ENCODE assay signal across 11 mouse cellular contexts in the genomic region with DNA sequence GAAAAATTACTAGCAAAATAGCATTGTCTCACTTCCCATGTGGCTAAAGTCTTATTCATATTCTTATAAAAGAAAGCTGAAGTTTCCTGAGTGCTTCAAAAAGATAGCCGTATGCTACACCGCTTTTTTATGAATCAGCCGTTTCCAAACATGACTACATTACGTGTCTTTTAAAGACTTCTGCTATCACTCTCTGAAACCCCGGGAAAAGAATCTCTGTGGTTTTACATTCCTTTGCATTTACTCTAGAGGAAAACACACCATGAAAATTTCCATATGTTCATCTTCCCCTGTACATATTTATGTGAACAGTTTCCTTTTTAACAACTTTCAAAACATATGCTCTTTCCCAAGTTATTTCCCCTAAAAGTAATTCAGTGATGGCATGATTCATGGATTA.
"Had no signal": no experiment of that assay in that cellular context is flagged by ENCODE, and none has a peak within 500 bp of the region (broad histone marks: within the 10 kb centered on the region; RNA-seq: fewer than 3 reads in every experiment).

No protein-coding gene starts in this region.

- H3K4me1 ChIP-seq: limb, embryonic 13.5 days; liver, embryonic 12.5 days; midbrain, embryonic 10.5 days; neural tube, embryonic 12.5 days had no signal

- H3K4me3 ChIP-seq: layer of hippocampus, adult 2 months; limb, embryonic 13.5 days; liver, embryonic 12.5 days; lung, embryonic 15.5 days; midbrain, embryonic 10.5 days; neural tube, embryonic 12.5 days had no signal

- H3K27ac ChIP-seq: layer of hippocampus, adult 2 months; limb, embryonic 13.5 days; liver, embryonic 12.5 days; lung, embryonic 15.5 days; midbrain, embryonic 10.5 days; neural tube, embryonic 12.5 days had no signal

- DNase-seq: kidney, adult 8-10 months; kidney, postnatal 4 days; lung, postnatal 4 days; midbrain, embryonic 14.5 days; thymus, postnatal 36 days had no signal

- H3K36me3 ChIP-seq: limb, embryonic 13.5 days; liver, embryonic 12.5 days; lung, embryonic 15.5 days; midbrain, embryonic 10.5 days; neural tube, embryonic 12.5 days had no signal

- ATAC-seq: liver, embryonic 12.5 days had no signal

- H3K27me3 ChIP-seq: limb, embryonic 13.5 days; liver, embryonic 12.5 days; lung, embryonic 15.5 days; neural tube, embryonic 12.5 days had no signal

- H3K4me2 ChIP-seq: limb, embryonic 13.5 days; liver, embryonic 12.5 days; lung, embryonic 15.5 days; neural tube, embryonic 12.5 days had no signal

- H3K9me3 ChIP-seq: limb, embryonic 13.5 days; liver, embryonic 12.5 days; lung, embryonic 15.5 days; midbrain, embryonic 10.5 days; neural tube, embryonic 12.5 days had no signal

- H3K9ac ChIP-seq: limb, embryonic 13.5 days; liver, embryonic 12.5 days; lung, embryonic 15.5 days; neural tube, embryonic 12.5 days had no signal
